Mouse (Mus musculus) forebrain, embryonic 11.5 days (tissue): ENCODE measurements around the gene Cflar. TPM values are rescaled to one million over a fixed set of nuclear protein-coding genes. Genes with fewer than 3 reads are reported as not detected.

ENCODE experiments used
- ATAC-seq: fragments of 200-750 bp; cut with Nextera tagmentation; replicated peaks from 2 replicates; pipeline ENCODE4 v1.8.0; 2017; ENCODE audit warnings: moderate TSS enrichment; ENCODE audit not compliant: low FRiP score
- DNase-seq: peaks from one replicate; pipeline ENCODE4 v3.0.0-alpha.2; 2017; ENCODE audit warnings: low spot score
- H3K27ac ChIP-seq: fragments of 300-500 bp; sonication (generic); 2 replicates; pipeline ENCODE4 v1.5.1; 2014; ENCODE audit warnings: low read depth, low read length
- H3K27me3 ChIP-seq: fragments of 300-500 bp; sonication (generic); 2 replicates; pipeline ENCODE4 v1.6.1; 2014; ENCODE audit warnings: mild to moderate bottlenecking, low read length, mixed read lengths; ENCODE audit not compliant: control insufficient read depth, insufficient read depth
- H3K36me3 ChIP-seq: fragments of 300-500 bp; sonication (generic); 2 replicates; pipeline ENCODE4 v1.6.1; 2014; ENCODE audit warnings: mild to moderate bottlenecking, low read length, moderate library complexity, mixed read lengths; ENCODE audit not compliant: control insufficient read depth, insufficient read depth
- H3K4me1 ChIP-seq: fragments of 300-500 bp; sonication (generic); replicated peaks from 2 replicates; pipeline ENCODE4 v1.6.1; 2014; ENCODE audit warnings: low read length, mixed read lengths; ENCODE audit not compliant: control insufficient read depth, insufficient read depth
- H3K4me2 ChIP-seq: fragments of 300-500 bp; sonication (generic); 2 replicates; pipeline ENCODE4 v1.6.1; 2014; ENCODE audit warnings: low read depth, mild to moderate bottlenecking, low read length, moderate library complexity, mixed read lengths; ENCODE audit not compliant: severe bottlenecking
- H3K4me3 ChIP-seq: fragments of 300-500 bp; sonication (generic); 2 replicates; pipeline ENCODE4 v1.5.1; 2014; ENCODE audit warnings: low read depth, low read length
- H3K9ac ChIP-seq: fragments of 300-500 bp; sonication (generic); 2 replicates; pipeline ENCODE4 v1.6.1; 2014; ENCODE audit warnings: low read length
- H3K9me3 ChIP-seq: fragments of 300-500 bp; sonication (generic); 2 replicates; pipeline ENCODE4 v1.6.1; 2016; ENCODE audit warnings: low read length, mixed read lengths; ENCODE audit not compliant: control insufficient read depth
- WGBS: fragments of 180-500 bp; shearing (Covaris S2); extraction: QIAGEN DNeasy Blood & Tissue Kit; methylation state at CpG from one replicate; pipeline ENCODE4 v1.1.7; 2014; 5-methylcytosine and 5-hydroxymethylcytosine counted together
- polyA plus RNA-seq: library from polyadenylated mRNA; unstranded; fragments of >200 nt; fragmentation: Nextera tagmentation; extraction: Ambion mirVana; gene quantifications from 2 replicates; pipeline ENCODE4 v1.2.1, GENCODE M21; 2014

Gene Cflar
- polyA plus RNA-seq, 1 experiment from 2014 or later, result 21.3 TPM

- no peak for ATAC-seq
- H3K9me3 ChIP-seq, result no peaks in the 10 kb centered on the region
- 79% methylated on average over 3 of the region's 3 CpGs for WGBS
Measured at GRCm38 (mm10) chr1:58806651-58807050, 95.3 kb downstream of the Cflar start.

More at GRCm38 (mm10) chr1:58806651-58807050, 95.3 kb downstream of the Cflar start:
- no peak for DNase-seq
- no peaks in the 10 kb centered on the region for H3K27me3 ChIP-seq
- H3K4me3 ChIP-seq, result no peak overlapping the region
- H3K27ac ChIP-seq, result no peak overlapping the region
- no peak overlapping the region for H3K9ac ChIP-seq
- H3K4me2 ChIP-seq, result no peak overlapping the region
- H3K4me1 ChIP-seq, result no peaks in the 10 kb centered on the region
- no peaks in the 10 kb centered on the region for H3K36me3 ChIP-seq

Other genes with a start within 250 kb of the Cflar start
- 46.7 and 54.0 TPM in 2 replicates for gene Orc2, start 206.4 kb upstream of the Cflar start, polyA plus RNA-seq
- 8.0 and 8.5 TPM in 2 replicates for gene Fam126b, start 125.2 kb upstream of the Cflar start, polyA plus RNA-seq
- gene Ndufb3, start 125.1 kb upstream of the Cflar start, polyA plus RNA-seq, result 142 and 146 TPM in 2 replicates
- not detected in 2 replicates for gene Als2cr12, start 15.5 kb upstream of the Cflar start, polyA plus RNA-seq
- gene Casp8, start 83.9 kb downstream of the Cflar start, polyA plus RNA-seq, result 11.9 and 12.6 TPM in 2 replicates